Mouse (Mus musculus): ENCODE results near the gene Myh7. TPM values are rescaled to one million over a fixed set of nuclear protein-coding genes. Genes with fewer than 3 reads are reported as not detected.
"Not testable (repeated sequence)": the region's sequence is repeated elsewhere in the genome, so short reads cannot be mapped to it uniquely, and the experiment has no call there.

Gene Myh7
- polyA plus RNA-seq, 1 experiment from 2014 or later: 3.6 TPM

DNA sequence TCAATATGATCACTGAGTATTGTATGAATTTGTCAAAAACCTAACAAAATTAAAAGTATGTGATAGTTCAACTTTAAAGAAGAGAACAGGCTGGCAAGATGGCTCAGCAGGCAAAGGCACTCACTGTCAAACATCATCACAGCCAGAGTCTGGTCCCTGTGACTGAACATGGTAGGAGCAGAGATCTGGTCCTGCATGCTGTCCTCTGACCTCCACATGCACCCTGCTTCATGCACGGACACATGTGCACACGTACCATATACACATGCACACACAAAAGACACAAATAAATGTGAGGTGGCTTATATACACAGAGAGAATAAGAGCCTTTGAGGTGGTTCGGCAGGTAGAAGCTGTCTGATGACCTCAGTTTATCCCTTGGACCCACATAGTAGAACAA lies 38.9 kb downstream of the Myh7 start:
- Histone ChIP-seq H3K27me3 (no peaks in the 10 kb centered on the region; the same call in 1 of the 2 replicates), H3K4me2 (no peak overlapping the region), H3K9me3 (replicated peaks) (no peaks in the 10 kb centered on the region), H3K27ac (replicated peaks) (no peak overlapping the region), H3K36me3 (replicated peaks) (no peaks in the 10 kb centered on the region), H3K9ac (no peak overlapping the region), H3K4me1 (replicated peaks) (no peaks in the 10 kb centered on the region), H3K4me3 (replicated peaks) (no peak overlapping the region)
- WGBS (ENCODE audit: insufficient replicate concordance): 62% methylated on average over 3 of the region's 3 CpGs
- ATAC-seq (ENCODE audit: insufficient read depth): no peak

DNA sequence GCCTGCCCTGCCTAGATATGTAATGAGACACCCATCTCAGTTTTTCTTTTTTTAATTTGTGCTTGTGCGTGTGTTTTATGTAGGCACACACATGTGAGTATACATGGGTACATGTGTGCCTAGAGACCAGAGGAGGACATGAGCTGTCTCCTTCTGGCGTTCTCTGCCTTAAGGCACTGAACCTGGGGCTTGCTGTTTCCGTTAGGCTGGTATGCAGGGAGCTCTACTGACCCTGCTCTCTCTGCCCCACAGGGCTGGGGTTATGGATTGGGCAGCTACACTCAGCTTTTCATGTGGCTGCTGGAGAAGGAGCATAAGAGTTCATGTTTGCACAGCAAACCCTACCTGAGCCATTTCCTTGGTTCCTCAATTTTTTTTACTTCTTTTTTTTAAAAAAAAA lies 40.0 kb downstream of the Myh7 start:
- no peaks in the 10 kb centered on the region; the same call in 1 of the 2 replicates for H3K27me3 ChIP-seq
- H3K4me1 ChIP-seq (replicated peaks): no peaks in the 10 kb centered on the region
- H3K4me3 ChIP-seq (replicated peaks): no peak overlapping the region
- H3K4me2 ChIP-seq: no peak overlapping the region
- H3K9me3 ChIP-seq (replicated peaks): no peaks in the 10 kb centered on the region
- no peak overlapping the region for H3K27ac ChIP-seq (replicated peaks)
- H3K36me3 ChIP-seq (replicated peaks): no peaks in the 10 kb centered on the region
- H3K9ac ChIP-seq: no peak overlapping the region
- 57% methylated on average over 3 of the region's 3 CpGs for WGBS (ENCODE audit: insufficient replicate concordance)
- ATAC-seq (ENCODE audit: insufficient read depth): no peak

DNA sequence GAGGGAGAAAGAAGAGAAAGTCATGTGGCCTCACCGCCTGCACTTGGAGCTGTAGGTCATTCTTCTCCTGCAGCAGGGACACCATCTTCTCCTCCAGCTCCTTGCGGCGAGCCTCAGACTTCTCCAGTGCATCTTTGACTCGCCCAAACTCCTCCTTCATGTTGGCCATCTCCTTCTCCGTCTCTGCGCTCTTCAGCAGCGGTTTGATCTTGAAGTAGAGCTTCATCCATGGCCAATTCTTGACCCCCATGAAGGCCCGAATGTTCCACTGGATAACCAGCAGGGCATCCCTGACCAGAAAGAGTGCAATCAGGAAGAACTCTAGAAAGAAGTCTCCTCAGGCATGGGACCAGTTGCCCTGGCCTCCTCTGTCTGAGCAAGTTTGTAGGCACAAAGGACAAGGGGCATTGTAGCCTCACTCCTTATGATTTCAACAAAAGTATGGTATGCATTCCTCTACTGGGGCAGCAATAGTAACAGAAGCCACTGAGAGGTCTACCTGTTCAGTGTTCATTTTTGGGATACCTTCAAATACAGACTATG lies 40.7 kb downstream of the Myh7 start:
- Histone ChIP-seq H3K4me1 (replicated peaks) (no peaks in the 10 kb centered on the region), H3K27ac (replicated peaks) (no peak overlapping the region), H3K4me3 (replicated peaks) (no peak overlapping the region), H3K9ac (no peak overlapping the region), H3K36me3 (replicated peaks) (no peaks in the 10 kb centered on the region), H3K4me2 (no peak overlapping the region), H3K9me3 (replicated peaks) (no peaks in the 10 kb centered on the region), H3K27me3 (no peaks in the 10 kb centered on the region; the same call in 1 of the 2 replicates)
- 67% methylated on average over 8 of the region's 8 CpGs for WGBS (ENCODE audit: insufficient replicate concordance)
- ATAC-seq (ENCODE audit: insufficient read depth): no peak

DNA sequence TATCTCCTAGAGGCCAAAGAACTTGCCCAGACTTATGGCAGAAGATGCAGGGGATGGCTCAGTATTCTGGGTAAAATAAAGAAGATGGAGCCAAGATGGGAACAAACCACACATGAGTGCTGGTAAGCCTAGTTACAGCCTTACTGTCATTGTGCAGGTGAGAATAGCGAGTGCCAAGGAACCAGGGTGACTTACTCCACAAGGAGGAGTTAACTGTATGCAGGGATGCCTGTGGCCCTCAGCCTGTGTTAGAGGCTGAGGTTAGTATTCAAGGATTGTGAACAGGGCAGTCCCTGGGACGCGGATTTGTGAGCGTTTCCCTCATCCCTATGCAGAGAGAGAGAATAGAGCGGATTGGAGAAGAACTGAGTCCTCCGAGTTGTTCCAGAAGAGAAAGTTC lies 42.8 kb downstream of the Myh7 start:
- 58% methylated on average over 6 of the region's 6 CpGs for WGBS (ENCODE audit: insufficient replicate concordance)
- no peak for ATAC-seq (ENCODE audit: insufficient read depth)

DNA sequence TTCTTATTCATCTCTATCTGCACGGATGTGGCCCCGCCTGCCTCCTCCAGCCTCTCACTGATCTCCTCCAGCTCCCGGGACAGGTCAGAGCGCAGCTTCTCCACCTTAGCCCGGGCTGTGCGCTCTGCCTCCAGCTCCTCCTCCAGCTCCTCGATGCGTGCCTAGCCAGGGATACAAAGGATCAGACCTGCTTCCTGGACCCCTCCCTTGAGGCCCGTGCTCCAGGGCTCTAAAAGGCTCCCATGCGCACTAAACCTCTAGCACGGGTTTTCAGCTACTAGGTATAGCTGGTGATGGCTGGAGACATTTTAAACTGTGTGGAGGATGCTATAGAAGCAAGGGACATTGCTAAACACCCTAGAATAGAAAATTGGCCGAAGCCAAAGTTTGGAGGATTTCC lies 43.9 kb downstream of the Myh7 start:
- no peaks in the 10 kb centered on the region; the same call in 1 of the 2 replicates for H3K27me3 ChIP-seq
- H3K4me3 ChIP-seq (replicated peaks): no peak overlapping the region
- H3K36me3 ChIP-seq (replicated peaks): no peaks in the 10 kb centered on the region
- no peaks in the 10 kb centered on the region for H3K9me3 ChIP-seq (replicated peaks)
- H3K4me2 ChIP-seq: no peak overlapping the region
- H3K27ac ChIP-seq (replicated peaks): no peak overlapping the region
- no peak for ATAC-seq (ENCODE audit: insufficient read depth)
- H3K9ac ChIP-seq: no peak overlapping the region
- 49% methylated on average over 12 of the region's 12 CpGs for WGBS (ENCODE audit: insufficient replicate concordance)
- no peaks in the 10 kb centered on the region for H3K4me1 ChIP-seq (replicated peaks)

More for the DNA sequence above, 42.8 kb downstream of the Myh7 start:
- H3K4me3 ChIP-seq (replicated peaks): no peak overlapping the region
- no peaks in the 10 kb centered on the region for H3K36me3 ChIP-seq (replicated peaks)
- H3K4me1 ChIP-seq (replicated peaks): no peaks in the 10 kb centered on the region
- no peaks in the 10 kb centered on the region for H3K9me3 ChIP-seq (replicated peaks)
- no peak overlapping the region for H3K4me2 ChIP-seq
- H3K27ac ChIP-seq (replicated peaks): no peak overlapping the region
- no peaks in the 10 kb centered on the region; the same call in 1 of the 2 replicates for H3K27me3 ChIP-seq
- H3K9ac ChIP-seq: no peak overlapping the region

DNA sequence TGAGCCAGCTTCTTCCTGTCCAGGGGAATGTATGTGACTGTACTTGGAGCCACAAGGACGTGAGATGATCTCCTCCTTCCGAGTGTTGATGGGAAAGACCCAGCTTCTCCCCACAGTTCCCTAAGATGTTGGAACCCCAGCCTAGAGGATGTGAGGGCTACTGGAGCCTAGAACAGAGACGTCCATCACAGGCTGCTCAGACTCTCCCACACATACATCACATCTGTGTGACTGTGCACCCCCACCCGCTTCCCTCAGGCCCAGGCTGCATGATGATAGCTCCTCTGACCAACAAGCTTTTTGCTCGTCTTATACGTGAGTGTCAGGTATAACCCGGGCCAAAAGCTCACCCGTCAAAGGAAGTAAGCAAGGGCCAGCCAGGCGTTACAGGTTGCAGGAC lies 45.6 kb downstream of the Myh7 start:
- H3K4me1 ChIP-seq (replicated peaks): no peaks in the 10 kb centered on the region
- H3K27me3 ChIP-seq: no peaks in the 10 kb centered on the region; the same call in 1 of the 2 replicates
- no peak for ATAC-seq (ENCODE audit: insufficient read depth)
- H3K4me2 ChIP-seq: no peak overlapping the region
- no peaks in the 10 kb centered on the region for H3K9me3 ChIP-seq (replicated peaks)
- no peak overlapping the region for H3K4me3 ChIP-seq (replicated peaks)
- WGBS (ENCODE audit: insufficient replicate concordance): 60% methylated on average over 9 of the region's 9 CpGs
- H3K36me3 ChIP-seq (replicated peaks): no peaks in the 10 kb centered on the region
- H3K27ac ChIP-seq (replicated peaks): no peak overlapping the region
- no peak overlapping the region for H3K9ac ChIP-seq

DNA sequence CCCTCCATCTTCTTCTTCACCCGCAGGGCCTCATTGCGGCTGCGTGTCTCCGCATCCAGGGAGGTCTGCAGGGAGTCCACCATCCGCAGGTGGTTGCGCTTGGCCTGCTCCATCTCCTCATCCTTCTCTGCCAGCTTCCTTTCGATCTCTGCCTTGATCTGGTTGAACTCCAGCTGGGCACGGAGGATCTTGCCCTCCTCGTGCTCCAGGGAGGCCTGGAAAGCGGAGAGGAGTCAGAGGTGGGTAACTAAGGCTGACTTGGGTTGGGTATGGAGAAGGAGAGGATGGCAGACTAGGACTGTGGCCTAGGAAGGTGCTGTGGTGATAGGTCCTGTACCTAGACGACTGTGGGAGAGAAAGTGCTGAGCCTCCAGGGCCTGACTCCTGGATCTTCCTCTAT lies 47.4 kb downstream of the Myh7 start:
- not testable (repeated sequence) for H3K4me3 ChIP-seq (replicated peaks); H3K4me2 ChIP-seq; H3K4me1 ChIP-seq (replicated peaks); H3K27me3 ChIP-seq; ATAC-seq (ENCODE audit: insufficient read depth); H3K27ac ChIP-seq (replicated peaks); H3K36me3 ChIP-seq (replicated peaks); H3K9me3 ChIP-seq (replicated peaks); H3K9ac ChIP-seq
- 68% methylated on average over 11 of the region's 11 CpGs for WGBS (ENCODE audit: insufficient replicate concordance)

DNA sequence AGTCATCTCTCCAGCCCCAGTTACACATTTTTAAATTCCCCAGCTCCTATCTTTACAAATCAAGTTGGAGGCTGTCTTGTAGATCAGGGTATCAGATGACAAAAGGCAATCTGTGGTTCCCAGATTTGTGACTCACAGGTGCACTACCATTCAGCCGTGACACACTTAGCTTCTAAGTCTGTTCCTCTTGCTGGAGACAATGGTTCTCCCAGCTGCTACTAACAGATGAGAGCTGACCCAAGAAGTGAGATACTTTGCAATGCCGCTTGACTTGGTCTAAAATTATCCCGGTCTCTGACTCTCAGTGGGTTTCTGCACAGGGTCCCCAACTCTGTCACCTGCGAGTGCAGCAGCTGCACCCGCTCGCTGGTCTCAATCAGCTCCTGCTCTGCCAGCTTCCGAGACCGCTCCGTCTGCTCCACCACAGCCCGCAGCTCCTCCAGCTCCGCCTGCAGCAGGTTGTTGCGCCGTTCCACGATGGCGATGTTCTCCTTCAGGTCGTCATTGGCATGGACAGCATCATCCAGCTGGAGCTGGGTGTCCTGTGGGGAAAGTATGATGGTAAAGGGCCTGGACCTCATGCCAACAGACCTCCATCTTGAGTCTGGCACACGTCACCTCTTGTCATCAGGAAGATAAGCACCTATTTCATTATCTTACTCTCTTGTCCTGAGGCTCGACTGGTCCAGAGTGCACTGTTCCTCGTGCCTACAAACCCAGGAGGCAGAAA lies 48.3 kb downstream of the Myh7 start:
- Histone ChIP-seq H3K4me2 (no peak overlapping the region), H3K4me3 (replicated peaks) (no peak overlapping the region), H3K27me3 (0 out of 2 replicates have a peak, but pooled peaks cover 6% of the 10 kb centered on the region), H3K9ac (no peak overlapping the region), H3K27ac (replicated peaks) (no peak overlapping the region), H3K4me1 (replicated peaks) (no peaks in the 10 kb centered on the region), H3K36me3 (replicated peaks) (no peaks in the 10 kb centered on the region), H3K9me3 (replicated peaks) (no peaks in the 10 kb centered on the region)
- ATAC-seq (ENCODE audit: insufficient read depth): no peak
- 66% methylated on average over 19 of the region's 19 CpGs for WGBS (ENCODE audit: insufficient replicate concordance)

DNA sequence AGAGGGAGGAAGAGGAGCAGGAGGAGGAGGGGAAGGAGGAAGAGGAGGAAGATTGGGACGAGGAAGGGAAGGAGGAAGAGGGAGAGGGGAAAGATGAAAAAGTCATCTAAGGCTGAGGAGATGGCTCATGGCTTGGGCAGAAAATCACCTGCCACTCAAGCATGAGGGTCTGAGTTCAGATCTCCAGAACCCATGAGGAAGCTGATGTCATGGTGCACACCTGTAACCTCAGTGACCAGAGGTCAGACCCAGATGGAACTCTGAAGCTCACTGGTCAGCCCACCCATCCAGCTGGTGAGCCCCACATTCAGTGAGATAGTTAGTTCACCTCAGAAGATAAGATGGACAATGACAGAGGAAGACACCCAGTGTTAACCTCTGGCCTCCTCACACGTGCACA lies 49.5 kb downstream of the Myh7 start:
- no peak for ATAC-seq (ENCODE audit: insufficient read depth)
- no peaks in the 10 kb centered on the region for H3K9me3 ChIP-seq (replicated peaks)
- H3K9ac ChIP-seq: no peak overlapping the region
- WGBS (ENCODE audit: insufficient replicate concordance): 31% methylated on average over 2 of the region's 2 CpGs
- no peak overlapping the region for H3K27ac ChIP-seq (replicated peaks)
- no peak overlapping the region for H3K4me3 ChIP-seq (replicated peaks)
- 0 out of 2 replicates have a peak, but pooled peaks cover 8% of the 10 kb centered on the region for H3K27me3 ChIP-seq
- no peaks in the 10 kb centered on the region for H3K36me3 ChIP-seq (replicated peaks)
- H3K4me2 ChIP-seq: no peak overlapping the region
- no peaks in the 10 kb centered on the region for H3K4me1 ChIP-seq (replicated peaks)

DNA sequence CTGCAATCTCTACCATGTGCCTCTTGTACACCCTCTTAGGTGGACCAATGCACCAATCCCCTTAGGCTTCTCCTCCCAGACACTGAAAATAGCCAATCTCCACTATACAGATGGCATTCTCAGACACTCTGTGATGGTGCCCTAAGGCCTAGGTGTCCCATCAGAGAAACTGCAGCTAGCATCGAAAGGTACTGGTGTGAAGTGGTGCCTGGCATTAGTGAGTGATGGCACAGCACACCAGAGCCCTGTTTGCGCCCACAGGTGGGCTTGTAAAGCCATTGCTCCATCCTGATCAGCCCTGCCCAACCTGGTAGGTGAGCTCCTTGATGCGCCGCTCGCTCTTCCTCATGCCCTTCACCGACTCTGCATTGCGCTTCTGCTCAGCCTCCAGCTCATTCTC lies 50.5 kb downstream of the Myh7 start:
- Histone ChIP-seq H3K4me2 (no peak overlapping the region), H3K4me1 (replicated peaks) (no peaks in the 10 kb centered on the region), H3K36me3 (replicated peaks) (no peaks in the 10 kb centered on the region), H3K4me3 (replicated peaks) (no peak overlapping the region), H3K27ac (replicated peaks) (no peak overlapping the region), H3K9ac (no peak overlapping the region), H3K9me3 (replicated peaks) (no peaks in the 10 kb centered on the region), H3K27me3 (0 out of 2 replicates have a peak, but pooled peaks cover 8% of the 10 kb centered on the region)
- ATAC-seq (ENCODE audit: insufficient read depth): no peak
- 79% methylated on average over 7 of the region's 7 CpGs for WGBS (ENCODE audit: insufficient replicate concordance)

DNA sequence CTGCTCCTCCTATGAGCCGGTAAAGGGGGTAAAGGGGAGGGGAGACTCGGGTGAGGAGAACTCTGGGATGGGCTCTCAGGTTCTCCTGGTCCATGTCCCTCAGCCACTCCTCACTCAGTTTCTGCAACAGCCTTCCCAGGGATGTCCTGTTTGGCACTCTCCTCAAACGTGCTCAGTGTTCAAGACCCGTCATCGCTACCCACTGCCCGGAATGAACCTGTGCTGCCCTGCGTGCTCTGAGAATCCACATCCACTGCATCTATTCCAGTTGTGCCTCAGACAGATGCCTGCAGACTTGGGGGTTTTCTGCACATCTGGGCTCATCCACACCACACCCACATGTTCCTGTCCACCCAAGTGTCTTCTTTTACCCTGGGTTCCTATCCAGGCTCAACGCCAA lies 51.9 kb downstream of the Myh7 start:
- Histone ChIP-seq H3K4me2 (no peak overlapping the region), H3K4me3 (replicated peaks) (no peak overlapping the region), H3K9ac (no peak overlapping the region), H3K27ac (replicated peaks) (no peak overlapping the region), H3K9me3 (replicated peaks) (no peaks in the 10 kb centered on the region), H3K4me1 (replicated peaks) (no peaks in the 10 kb centered on the region), H3K27me3 (0 out of 2 replicates have a peak, but pooled peaks cover 8% of the 10 kb centered on the region), H3K36me3 (replicated peaks) (no peaks in the 10 kb centered on the region)
- 62% methylated on average over 8 of the region's 8 CpGs for WGBS (ENCODE audit: insufficient replicate concordance)
- ATAC-seq (ENCODE audit: insufficient read depth): no peak
